Mouse (Mus musculus): ENCODE data around the gene Brf1. TPM values are rescaled to one million over a fixed set of nuclear protein-coding genes. Genes with fewer than 3 reads are reported as not detected.

The Brf1 gene
- 10 to 100 TPM; 49.0 to 51.1 TPM for total RNA-seq (2021)
- long read RNA-seq, experiment 1, partial matches to known transcripts = 1 of 7 reads
- long read RNA-seq, experiment 1, other reads (novel, unspliced or antisense) = 5 of 7 reads
- long read RNA-seq, experiment 2, partial matches to known transcripts = 1 of 5 reads
- long read RNA-seq, experiment 2, other reads (novel, unspliced or antisense) = 4 of 5 reads

GRCm38 (mm10) chr12:113000294-113001132, at the start of gene Brf1:
Gene Brf1, minus strand, starts transcription at chr12:113000704.
- intact Hi-C loops (cut with DNase I) = no loop called here
- DNase-seq (ENCODE audit: low spot score in 2 of 2) = peak; percentile 93 to 95

- no peak for DNase-seq (ENCODE audit: low spot score in 2 of 2)
- intact Hi-C loops (cut with DNase I) = no loop called here
Measured at GRCm38 (mm10) chr12:113049836-113050235, 49.3 kb upstream of the Brf1 start.

- DNase-seq (ENCODE audit: low spot score in 2 of 2) = peak in 1 of 2 experiments; percentile 15
- intact Hi-C loops (cut with DNase I) = no loop called here
Measured at GRCm38 (mm10) chr12:113048103-113048502, 47.6 kb upstream of the Brf1 start.

- DNase-seq (ENCODE audit: low spot score in 2 of 2) = no peak
- intact Hi-C loops (cut with DNase I) = loop anchor here (2.0 kb wide), 1 partner anchor 42 kb away; no protein-coding TSS in a partner anchor
Measured at GRCm38 (mm10) chr12:113046861-113047260, 46.4 kb upstream of the Brf1 start.

GRCm38 (mm10) chr12:113044916-113045677, 44.6 kb upstream of the Brf1 start:
- intact Hi-C loops (cut with DNase I) = no loop called here

GRCm38 (mm10) chr12:113042543-113042942, 42.0 kb upstream of the Brf1 start:
- intact Hi-C loops (cut with DNase I) = no loop called here
- DNase-seq (ENCODE audit: low spot score in 2 of 2) = no peak

More at GRCm38 (mm10) chr12:113044916-113045677, 44.6 kb upstream of the Brf1 start:
- DNase-seq (ENCODE audit: low spot score in 2 of 2) = peak; percentile 37 to 43

- DNase-seq (ENCODE audit: low spot score in 2 of 2) = peak; percentile 74 to 88
- intact Hi-C loops (cut with DNase I) = no loop called here
Measured at GRCm38 (mm10) chr12:113041481-113042439, 41.3 kb upstream of the Brf1 start.

GRCm38 (mm10) chr12:113038414-113038813, 37.9 kb upstream of the Brf1 start:
- no peak for DNase-seq (ENCODE audit: low spot score in 2 of 2)
- intact Hi-C loops (cut with DNase I) = no loop called here

- DNase-seq (ENCODE audit: low spot score in 2 of 2) = no peak
- intact Hi-C loops (cut with DNase I) = no loop called here
Measured at GRCm38 (mm10) chr12:113036996-113037395, 36.5 kb upstream of the Brf1 start.

GRCm38 (mm10) chr12:113035093-113035492, 34.6 kb upstream of the Brf1 start:
- intact Hi-C loops (cut with DNase I) = no loop called here
- DNase-seq (ENCODE audit: low spot score in 2 of 2) = no peak

GRCm38 (mm10) chr12:113032296-113033250, 32.1 kb upstream of the Brf1 start:
- intact Hi-C loops (cut with DNase I) = no loop called here
- DNase-seq (ENCODE audit: low spot score in 2 of 2) = peak; percentile 17 to 30

GRCm38 (mm10) chr12:113031441-113031840, 30.9 kb upstream of the Brf1 start:
- no peak for DNase-seq (ENCODE audit: low spot score in 2 of 2)
- intact Hi-C loops (cut with DNase I) = no loop called here

GRCm38 (mm10) chr12:113030993-113031392, 30.5 kb upstream of the Brf1 start:
- intact Hi-C loops (cut with DNase I) = no loop called here

GRCm38 (mm10) chr12:113030046-113030445, 29.5 kb upstream of the Brf1 start:
- no peak for DNase-seq (ENCODE audit: low spot score in 2 of 2)
- intact Hi-C loops (cut with DNase I) = no loop called here

More at GRCm38 (mm10) chr12:113030993-113031392, 30.5 kb upstream of the Brf1 start:
- DNase-seq (ENCODE audit: low spot score in 2 of 2) = no peak

GRCm38 (mm10) chr12:113028898-113029297, 28.4 kb upstream of the Brf1 start:
- no peak for DNase-seq (ENCODE audit: low spot score in 2 of 2)
- intact Hi-C loops (cut with DNase I) = no loop called here

- no peak for DNase-seq (ENCODE audit: low spot score in 2 of 2)
Measured at GRCm38 (mm10) chr12:113028067-113028466, 27.6 kb upstream of the Brf1 start.

GRCm38 (mm10) chr12:113027495-113027894, 27.0 kb upstream of the Brf1 start:
- intact Hi-C loops (cut with DNase I) = no loop called here
- DNase-seq (ENCODE audit: low spot score in 2 of 2) = no peak

More at GRCm38 (mm10) chr12:113028067-113028466, 27.6 kb upstream of the Brf1 start:
- intact Hi-C loops (cut with DNase I) = no loop called here

GRCm38 (mm10) chr12:113026557-113026956, 26.1 kb upstream of the Brf1 start:
- DNase-seq (ENCODE audit: low spot score in 2 of 2) = no peak
- intact Hi-C loops (cut with DNase I) = no loop called here

Measured in left cerebral cortex, postnatal 14 days (tissue).